Mouse (Mus musculus) thymus, postnatal 36 days (tissue): ENCODE results near the gene Sez6l2.

Source experiments
- DNase-seq, 2 experiments: peaks; one replicate each; pipeline ENCODE4 v3.0.0; 2022; ENCODE audit warnings: mixed read lengths in 2 of 2

The Sez6l2 gene

GRCm38 (mm10) chr7:126961095-126961494 lies 10.7 kb downstream of the Sez6l2 start:
- DNase-seq: no peak

- no peak for DNase-seq
Observed at GRCm38 (mm10) chr7:126961965-126962364, 11.6 kb downstream of the Sez6l2 start.

- peak; percentile 52 to 54 for DNase-seq
Observed at GRCm38 (mm10) chr7:126963548-126964286, 13.4 kb downstream of the Sez6l2 start.

- DNase-seq: no peak
Observed at GRCm38 (mm10) chr7:126965568-126965967, 15.2 kb downstream of the Sez6l2 start.

GRCm38 (mm10) chr7:126967361-126967760 lies 17.0 kb downstream of the Sez6l2 start:
- no peak for DNase-seq

- no peak for DNase-seq
Observed at GRCm38 (mm10) chr7:126975493-126975892, 25.1 kb downstream of the Sez6l2 start.

GRCm38 (mm10) chr7:126975893-126975949 lies 25.4 kb downstream of the Sez6l2 start, which contains the start of gene Cdipt:
Gene Cdipt, plus strand, starts transcription at chr7:126975914.
- no peak for DNase-seq

GRCm38 (mm10) chr7:126975950-126976866 lies 25.8 kb downstream of the Sez6l2 start, which contains the start of gene Cdiptos:
Gene Cdiptos, minus strand, starts transcription at chr7:126976098.
- DNase-seq: peak; percentile 94 to 95

- DNase-seq: no peak
Observed at GRCm38 (mm10) chr7:126976878-126977459, 26.6 kb downstream of the Sez6l2 start.

- no peak for DNase-seq
Observed at GRCm38 (mm10) chr7:126978841-126979240, 28.5 kb downstream of the Sez6l2 start.

GRCm38 (mm10) chr7:126981601-126982000 lies 31.2 kb downstream of the Sez6l2 start:
- DNase-seq: no peak

GRCm38 (mm10) chr7:126982054-126982453 lies 31.7 kb downstream of the Sez6l2 start:
- DNase-seq: no peak

- no peak for DNase-seq
Observed at GRCm38 (mm10) chr7:126983113-126983512, 32.8 kb downstream of the Sez6l2 start.

- no peak for DNase-seq
Observed at GRCm38 (mm10) chr7:126984667-126985444, 34.5 kb downstream of the Sez6l2 start.

GRCm38 (mm10) chr7:126986319-126986718 lies 36.0 kb downstream of the Sez6l2 start:
- DNase-seq: peak; percentile 59

- peak in 1 of 2 experiments; percentile 53 for DNase-seq
Observed at GRCm38 (mm10) chr7:126988816-126989215, 38.5 kb downstream of the Sez6l2 start.

GRCm38 (mm10) chr7:126996449-126996848 lies 46.1 kb downstream of the Sez6l2 start:
- no peak for DNase-seq

- DNase-seq: peak in 1 of 2 experiments; percentile 38
Observed at GRCm38 (mm10) chr7:126999568-126999967, 49.2 kb downstream of the Sez6l2 start.

- no peak for DNase-seq
Observed at GRCm38 (mm10) chr7:127003620-127004019, 53.3 kb downstream of the Sez6l2 start.

- no peak for DNase-seq
Observed at GRCm38 (mm10) chr7:127004122-127004875, 53.9 kb downstream of the Sez6l2 start.

- no peak for DNase-seq
Observed at GRCm38 (mm10) chr7:127007313-127008024, 57.1 kb downstream of the Sez6l2 start.
